Mouse (Mus musculus): ENCODE data around the gene Kctd20. TPM values are rescaled to one million over a fixed set of nuclear protein-coding genes. Genes with fewer than 3 reads are reported as not detected.
A peak's percentile ranks its signal among the peaks of the same experiment; 100 is the strongest.
"Not testable (repeated sequence)": the region's sequence is repeated elsewhere in the genome, so short reads cannot be mapped to it uniquely, and the experiment has no call there.

The Kctd20 gene
- total RNA-seq, 2 experiments from 2014 or later: 36.8 to 39.4 TPM

GRCm38 (mm10) chr17:28967021-28967610, 15.4 kb downstream of the Kctd20 start:
- intact Hi-C loops (cut with DNase I; ENCODE audit: low total_unique reads): no loop called here

DNA sequence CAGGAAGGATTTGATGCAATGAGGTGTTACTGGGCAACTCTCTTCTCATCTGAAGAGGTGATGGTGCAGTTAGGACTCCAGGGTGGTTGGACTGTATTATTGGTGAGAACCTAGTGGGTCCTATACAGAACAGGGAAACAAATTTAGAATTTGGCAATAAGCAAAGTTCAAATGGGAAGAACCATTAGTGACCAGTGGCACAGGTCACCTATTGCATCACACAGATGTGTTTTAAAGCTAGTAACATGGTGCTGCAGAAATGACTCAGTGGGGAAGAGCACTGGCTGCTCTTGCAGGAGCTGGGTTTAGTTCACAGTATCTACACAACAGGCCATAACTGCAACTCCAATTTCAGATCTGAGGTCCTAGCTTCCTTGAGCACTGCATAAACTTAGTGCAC, 18.4 kb downstream of the Kctd20 start:
- intact Hi-C loops (cut with DNase I; ENCODE audit: low total_unique reads): no loop called here
- no peak for DNase-seq

More at GRCm38 (mm10) chr17:28967021-28967610, 15.4 kb downstream of the Kctd20 start:
- DNase-seq: no peak

DNA sequence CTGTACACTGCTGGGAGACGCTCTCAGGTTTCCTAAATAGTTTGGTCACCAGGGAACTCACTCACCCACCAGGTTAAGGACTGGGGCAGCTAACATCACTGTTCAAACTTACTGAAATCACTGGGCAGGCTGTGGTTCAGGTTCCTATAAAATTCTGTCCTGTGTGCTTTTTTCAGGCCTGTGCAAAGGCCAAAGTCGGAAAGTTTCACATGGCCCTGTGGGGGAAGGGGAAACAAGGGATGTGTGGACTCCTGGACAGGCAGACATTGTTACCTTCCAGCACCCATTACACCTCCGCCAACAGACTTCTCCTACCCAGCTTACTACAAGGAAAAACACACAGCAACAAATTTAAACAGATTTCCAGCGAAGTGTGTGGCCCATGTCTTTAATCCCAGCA, 27.3 kb downstream of the Kctd20 start:
- DNase-seq: no peak
- intact Hi-C loops (cut with DNase I; ENCODE audit: low total_unique reads): no loop called here

DNA sequence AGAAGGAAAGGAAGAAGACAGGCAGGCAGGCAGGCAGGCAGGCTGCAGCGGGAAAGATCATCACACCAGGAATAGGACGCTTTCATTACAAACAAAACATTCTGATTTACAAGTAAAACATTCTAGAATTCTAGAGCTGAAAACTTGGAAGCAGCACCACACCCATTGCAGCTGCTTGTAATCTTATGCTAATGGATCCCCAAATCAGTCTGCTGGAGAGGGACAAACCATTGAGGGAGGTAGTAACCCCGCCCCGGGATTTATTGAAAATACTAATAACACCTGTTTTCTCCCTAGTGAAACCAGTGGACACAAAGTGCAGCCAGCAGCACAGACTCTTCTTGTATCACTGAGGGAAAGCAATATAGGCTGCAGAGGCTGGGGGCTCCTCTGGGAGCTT, 29.3 kb downstream of the Kctd20 start:
- intact Hi-C loops (cut with DNase I; ENCODE audit: low total_unique reads): no loop called here
- DNase-seq: no peak

DNA sequence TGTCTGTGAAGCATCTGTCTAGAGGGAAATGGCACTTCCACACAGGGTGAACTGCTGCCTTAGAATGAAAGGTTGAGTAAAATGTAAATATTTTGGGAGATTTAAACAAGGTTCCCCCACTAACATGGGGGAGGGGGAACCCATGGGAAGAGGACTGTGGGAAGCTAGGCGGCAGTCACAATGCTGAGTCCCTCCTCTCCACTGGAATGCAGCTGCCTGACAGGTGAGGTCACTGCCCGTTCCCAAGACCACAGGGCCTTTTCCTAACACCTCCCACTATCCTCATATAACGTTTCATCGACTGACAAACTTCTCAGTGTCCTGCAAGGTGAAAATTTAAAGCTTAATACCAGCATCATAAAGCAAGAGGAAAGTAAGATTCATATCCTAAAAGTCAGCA, 30.8 kb downstream of the Kctd20 start:
- intact Hi-C loops (cut with DNase I; ENCODE audit: low total_unique reads): no loop called here

DNA sequence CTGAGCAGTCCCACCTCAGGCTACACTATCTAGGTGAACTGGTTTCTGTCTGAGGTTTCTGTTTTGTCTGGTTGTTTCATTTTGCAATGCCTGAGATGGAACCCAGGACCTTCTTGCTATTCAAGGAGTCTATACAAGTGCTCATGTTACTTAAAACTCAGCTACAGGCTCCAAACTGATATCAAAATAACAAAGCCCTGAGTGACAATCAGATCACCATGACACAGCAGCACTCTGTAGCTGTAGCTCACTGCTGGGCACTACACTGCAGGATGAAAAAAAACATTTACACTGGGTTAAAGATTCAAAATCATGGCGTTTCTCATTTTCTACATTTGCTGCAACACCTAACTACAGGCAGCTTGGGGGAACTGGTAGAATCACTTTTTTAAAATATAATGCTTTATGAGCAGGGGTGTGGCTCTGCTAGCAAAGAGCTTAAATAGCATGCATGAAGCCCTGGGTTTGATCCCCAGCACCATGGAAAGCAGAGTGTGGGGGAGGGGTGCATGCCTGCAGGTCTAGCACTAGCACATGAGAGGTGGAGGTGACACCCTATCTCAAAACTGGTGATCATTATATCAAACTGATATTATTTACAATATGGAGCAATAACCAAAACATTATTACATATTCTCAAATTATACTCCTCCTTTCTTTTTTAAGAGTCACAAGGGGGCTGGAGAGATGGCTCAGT, 33.1 kb downstream of the Kctd20 start:
- no peak for DNase-seq
- intact Hi-C loops (cut with DNase I; ENCODE audit: low total_unique reads): loop anchor here (5.0 kb wide), 1 partner anchor 37 kb away; no protein-coding TSS in a partner anchor

More for the DNA sequence above, 30.8 kb downstream of the Kctd20 start:
- no peak for DNase-seq

- intact Hi-C loops (cut with DNase I; ENCODE audit: low total_unique reads): loop anchor here (5.0 kb wide), 1 partner anchor 35 kb away; no protein-coding TSS in a partner anchor
Observed at GRCm38 (mm10) chr17:28986833-28987232, 35.1 kb downstream of the Kctd20 start.

DNA sequence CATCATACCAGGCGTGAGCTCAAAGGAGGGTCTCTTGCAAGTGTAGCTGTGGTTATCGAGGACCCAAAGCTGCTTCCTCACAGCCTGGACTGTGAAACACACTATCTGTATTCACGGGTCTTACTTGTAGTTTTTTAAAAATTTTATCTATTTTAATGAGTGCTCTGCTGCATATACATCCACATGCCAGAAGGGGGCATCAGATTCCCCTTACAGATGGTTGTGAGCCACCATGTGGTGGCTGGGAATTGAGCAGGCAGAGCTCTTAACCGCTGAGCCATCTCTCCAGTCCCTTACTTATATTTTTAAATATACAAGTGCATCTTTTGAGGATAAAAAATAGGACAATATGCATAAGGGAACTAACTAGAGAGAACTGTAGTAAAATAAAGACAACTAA, 36.0 kb downstream of the Kctd20 start:
- peak; percentile 32 for DNase-seq
- intact Hi-C loops (cut with DNase I; ENCODE audit: low total_unique reads): loop anchor here (5.0 kb wide), 1 partner anchor 35 kb away; no protein-coding TSS in a partner anchor

More at GRCm38 (mm10) chr17:28986833-28987232, 35.1 kb downstream of the Kctd20 start:
- DNase-seq: no peak

DNA sequence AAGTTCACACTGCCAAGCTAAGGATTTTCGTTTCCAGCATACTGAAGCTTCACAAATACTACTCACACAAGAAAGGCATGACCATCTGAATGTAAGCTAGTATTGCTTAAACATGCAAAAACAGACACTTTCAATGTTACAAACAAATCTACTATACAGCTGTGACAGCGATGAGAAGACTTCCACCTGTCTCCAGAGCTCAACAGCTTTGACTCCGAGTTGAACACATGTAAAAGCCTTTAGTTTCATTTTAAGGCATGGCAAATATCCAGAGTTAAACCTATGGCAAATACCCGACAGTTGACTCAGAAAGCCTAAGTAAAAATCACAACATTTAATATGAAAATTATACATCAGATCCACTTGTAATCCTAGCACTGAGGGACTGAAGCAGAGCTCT, 36.5 kb downstream of the Kctd20 start:
- intact Hi-C loops (cut with DNase I; ENCODE audit: low total_unique reads): loop anchor here (5.0 kb wide), 1 partner anchor 34 kb away; no protein-coding TSS in a partner anchor
- DNase-seq: no peak

- intact Hi-C loops (cut with DNase I; ENCODE audit: low total_unique reads): loop anchor here (5.0 kb wide), 1 partner anchor 33 kb away; no protein-coding TSS in a partner anchor
- DNase-seq: no peak
Observed at GRCm38 (mm10) chr17:28988996-28989395, 37.2 kb downstream of the Kctd20 start.

DNA sequence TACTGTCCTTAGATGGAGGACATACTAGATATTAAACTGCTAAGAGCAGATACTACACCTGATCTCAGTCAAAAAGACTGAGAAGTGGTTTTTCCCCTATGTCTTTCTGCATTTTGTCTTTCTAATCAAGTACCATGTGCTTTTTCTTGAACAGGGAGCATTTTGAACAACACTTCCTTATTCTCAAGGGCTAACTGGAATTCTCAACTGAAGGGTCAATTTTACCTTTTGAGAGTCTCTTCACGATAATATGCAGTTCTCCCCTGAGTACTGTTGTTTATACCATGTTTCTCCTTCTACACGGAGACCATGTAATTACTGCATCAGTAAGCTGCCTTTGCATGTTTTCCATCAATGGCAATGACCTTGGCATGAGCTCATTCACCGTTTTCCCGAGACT, 38.3 kb downstream of the Kctd20 start:
- intact Hi-C loops (cut with DNase I; ENCODE audit: low total_unique reads): no loop called here

GRCm38 (mm10) chr17:28991286-28991685, 39.5 kb downstream of the Kctd20 start:
- intact Hi-C loops (cut with DNase I; ENCODE audit: low total_unique reads): no loop called here
- no peak for DNase-seq

More for the DNA sequence above, 38.3 kb downstream of the Kctd20 start:
- no peak for DNase-seq

- DNase-seq: peak; percentile 19
- intact Hi-C loops (cut with DNase I; ENCODE audit: low total_unique reads): no loop called here
Observed at GRCm38 (mm10) chr17:28992105-28992504, 40.4 kb downstream of the Kctd20 start.

DNA sequence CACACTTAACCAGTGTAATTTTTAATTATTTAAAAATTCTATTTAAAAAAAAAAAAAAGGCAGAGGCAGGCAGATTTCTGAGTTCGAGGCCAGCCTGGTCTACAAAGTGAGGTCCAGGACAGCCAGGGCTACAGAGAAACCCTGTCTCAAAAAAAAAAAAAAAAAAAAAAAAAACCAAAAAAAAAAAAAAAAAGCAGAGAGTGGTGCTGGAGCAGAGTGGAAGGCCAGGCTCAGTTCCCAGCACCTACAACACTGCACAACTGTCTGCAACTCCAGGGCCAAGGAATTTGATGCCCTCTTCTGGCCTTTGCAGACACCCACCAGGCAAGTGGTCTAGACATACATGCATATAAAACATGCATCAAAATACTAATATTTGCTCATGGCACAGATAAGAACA, 41.3 kb downstream of the Kctd20 start:
- intact Hi-C loops (cut with DNase I; ENCODE audit: low total_unique reads): not testable (repeated sequence)

DNA sequence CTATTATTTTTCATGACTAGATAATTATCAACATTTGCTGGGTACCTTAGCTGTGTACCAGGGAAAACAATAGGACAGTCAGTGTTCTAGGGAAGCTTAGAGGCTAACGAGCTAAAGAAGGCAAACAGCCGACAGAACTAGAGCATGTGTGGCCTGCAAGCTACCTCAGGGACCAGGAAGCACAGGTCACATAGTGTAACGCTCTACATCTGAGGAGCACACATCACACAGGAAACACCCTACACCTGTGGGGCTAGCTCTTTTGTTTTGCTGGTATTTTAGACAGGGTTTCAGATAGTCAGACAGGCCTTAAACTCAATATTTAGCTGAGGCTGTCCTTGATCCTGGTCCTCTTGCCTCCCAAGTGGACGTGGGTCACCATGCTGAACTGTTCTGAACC, 42.9 kb downstream of the Kctd20 start:
- intact Hi-C loops (cut with DNase I; ENCODE audit: low total_unique reads): no loop called here
- no peak for DNase-seq

More for the DNA sequence above, 41.3 kb downstream of the Kctd20 start:
- not testable (repeated sequence) for DNase-seq

GRCm38 (mm10) chr17:29000465-29000864, 48.7 kb downstream of the Kctd20 start:
- no peak for DNase-seq
- intact Hi-C loops (cut with DNase I; ENCODE audit: low total_unique reads): no loop called here

GRCm38 (mm10) chr17:29003740-29004139, 52.0 kb downstream of the Kctd20 start:
- no peak for DNase-seq
- intact Hi-C loops (cut with DNase I; ENCODE audit: low total_unique reads): no loop called here

GRCm38 (mm10) chr17:29005002-29005401, 53.3 kb downstream of the Kctd20 start:
- intact Hi-C loops (cut with DNase I; ENCODE audit: low total_unique reads): no loop called here
- no peak for DNase-seq

- intact Hi-C loops (cut with DNase I; ENCODE audit: low total_unique reads): no loop called here
Observed at GRCm38 (mm10) chr17:29006812-29007211, 55.1 kb downstream of the Kctd20 start.

GRCm38 (mm10) chr17:29007243-29007640, 55.5 kb downstream of the Kctd20 start:
- intact Hi-C loops (cut with DNase I; ENCODE audit: low total_unique reads): no loop called here
- DNase-seq: peak; percentile 24

More at GRCm38 (mm10) chr17:29006812-29007211, 55.1 kb downstream of the Kctd20 start:
- no peak for DNase-seq

Data from gastrocnemius, postnatal 14 days (tissue).